Mouse (Mus musculus) lung, postnatal 10 days (tissue): ENCODE measurements around the gene Pkn2.

Experiments used
- DNase-seq: peaks from one replicate; pipeline ENCODE4 v3.0.0; 2021

The Pkn2 gene

GRCm38 (mm10) chr3:142881872-142882623, at the start of gene Pkn2:
Pkn2 (minus strand) TSS chr3:142882004.
- DNase-seq = peak; percentile 99

- DNase-seq = no peak
Observed at GRCm38 (mm10) chr3:142929906-142930305, 48.1 kb upstream of the Pkn2 start.

GRCm38 (mm10) chr3:142927311-142927710, 45.5 kb upstream of the Pkn2 start:
- no peak for DNase-seq

- DNase-seq = no peak
Observed at GRCm38 (mm10) chr3:142924831-142925348, 43.1 kb upstream of the Pkn2 start.

- no peak for DNase-seq
Observed at GRCm38 (mm10) chr3:142919070-142919469, 37.3 kb upstream of the Pkn2 start.

- DNase-seq = no peak
Observed at GRCm38 (mm10) chr3:142917760-142918439, 36.1 kb upstream of the Pkn2 start.

- DNase-seq = no peak
Observed at GRCm38 (mm10) chr3:142917171-142917570, 35.4 kb upstream of the Pkn2 start.

- no peak for DNase-seq
Observed at GRCm38 (mm10) chr3:142913295-142913694, 31.5 kb upstream of the Pkn2 start.

GRCm38 (mm10) chr3:142899683-142900082, 17.9 kb upstream of the Pkn2 start:
- no peak for DNase-seq

GRCm38 (mm10) chr3:142898949-142899396, 17.2 kb upstream of the Pkn2 start:
- no peak for DNase-seq

- no peak for DNase-seq
Observed at GRCm38 (mm10) chr3:142890442-142890841, 8.6 kb upstream of the Pkn2 start.

GRCm38 (mm10) chr3:142886963-142887362, 5.2 kb upstream of the Pkn2 start:
- no peak for DNase-seq

GRCm38 (mm10) chr3:142884594-142884993, 2.8 kb upstream of the Pkn2 start:
- no peak for DNase-seq

GRCm38 (mm10) chr3:142881589-142881871, 274 bp downstream of the Pkn2 start:
- no peak for DNase-seq

- peak; percentile 44 for DNase-seq
Observed at GRCm38 (mm10) chr3:142880790-142881588, 815 bp downstream of the Pkn2 start.

GRCm38 (mm10) chr3:142863236-142863635, 18.6 kb downstream of the Pkn2 start:
- no peak for DNase-seq

- no peak for DNase-seq
Observed at GRCm38 (mm10) chr3:142856832-142857231, 25.0 kb downstream of the Pkn2 start.

GRCm38 (mm10) chr3:142855961-142856472, 25.8 kb downstream of the Pkn2 start:
- DNase-seq = no peak

- DNase-seq = no peak
Observed at GRCm38 (mm10) chr3:142852911-142853310, 28.9 kb downstream of the Pkn2 start.

GRCm38 (mm10) chr3:142851631-142852030, 30.2 kb downstream of the Pkn2 start:
- DNase-seq = no peak

GRCm38 (mm10) chr3:142839961-142840360, 41.8 kb downstream of the Pkn2 start:
- no peak for DNase-seq

GRCm38 (mm10) chr3:142834761-142835160, 47.0 kb downstream of the Pkn2 start:
- DNase-seq = no peak

- no peak for DNase-seq
Observed at GRCm38 (mm10) chr3:142834024-142834423, 47.8 kb downstream of the Pkn2 start.
